Mouse (Mus musculus) cortical plate, adult 2 months (tissue): ENCODE data around the gene Ofcc1. TPM values are rescaled to one million over a fixed set of nuclear protein-coding genes. Genes with fewer than 3 reads are reported as not detected.

ENCODE experiments used
- H3K27ac ChIP-seq: fragments of 200-500 bp; 2 replicates; pipeline ENCODE4 v1.5.1; 2012; ENCODE audit warnings: low read length, control low read depth, inconsistent platforms; ENCODE audit not compliant: insufficient read depth
- H3K4me1 ChIP-seq: fragments of 200-500 bp; 2 replicates; pipeline ENCODE4 v1.6.1; 2011; ENCODE audit warnings: low read length; ENCODE audit not compliant: control insufficient read depth, insufficient read depth
- H3K4me3 ChIP-seq: fragments of 200-500 bp; 2 replicates; pipeline ENCODE4 v1.5.1; 2011; ENCODE audit warnings: mild to moderate bottlenecking, low read length, control low read depth; ENCODE audit not compliant: insufficient read depth
- CTCF ChIP-seq: fragments of 200-500 bp; IDR thresholded peaks from 2 replicates; pipeline ENCODE4 v1.5.1; 2011; ENCODE audit warnings: mild to moderate bottlenecking, control low read depth, low read length; ENCODE audit not compliant: insufficient read depth; ENCODE audit errors: extremely low read depth
- POLR2A ChIP-seq: fragments of 200-500 bp; IDR thresholded peaks from 2 replicates; pipeline ENCODE4 v1.6.1; 2011; ENCODE audit warnings: mild to moderate bottlenecking, low read length, control low read depth; ENCODE audit not compliant: insufficient read depth; ENCODE audit errors: extremely low read depth
- polyA plus RNA-seq: library from polyadenylated mRNA; depleted of rRNA; stranded (reverse); fragments of >200 nt; gene quantifications from 2 replicates; pipeline ENCODE4 v1.2.3, GENCODE M21; 2012

Ofcc1 gene
- polyA plus RNA-seq, 1 experiment = not detected

GRCm38 (mm10) chr13:40320814-40321525, 40.3 kb downstream of the Ofcc1 start:
- no peaks in the 10 kb centered on the region for H3K4me1 ChIP-seq
- TF ChIP-seq CTCF (no peak), POLR2A (no peak)
- no peak overlapping the region for H3K4me3 ChIP-seq
- no peak overlapping the region for H3K27ac ChIP-seq

GRCm38 (mm10) chr13:40317731-40318130, 43.5 kb downstream of the Ofcc1 start:
- TF ChIP-seq POLR2A = no peak
- no peak for TF ChIP-seq CTCF
- Histone ChIP-seq H3K27ac (no peak overlapping the region), H3K4me3 (no peak overlapping the region), H3K4me1 (no peaks in the 10 kb centered on the region)

DNA sequence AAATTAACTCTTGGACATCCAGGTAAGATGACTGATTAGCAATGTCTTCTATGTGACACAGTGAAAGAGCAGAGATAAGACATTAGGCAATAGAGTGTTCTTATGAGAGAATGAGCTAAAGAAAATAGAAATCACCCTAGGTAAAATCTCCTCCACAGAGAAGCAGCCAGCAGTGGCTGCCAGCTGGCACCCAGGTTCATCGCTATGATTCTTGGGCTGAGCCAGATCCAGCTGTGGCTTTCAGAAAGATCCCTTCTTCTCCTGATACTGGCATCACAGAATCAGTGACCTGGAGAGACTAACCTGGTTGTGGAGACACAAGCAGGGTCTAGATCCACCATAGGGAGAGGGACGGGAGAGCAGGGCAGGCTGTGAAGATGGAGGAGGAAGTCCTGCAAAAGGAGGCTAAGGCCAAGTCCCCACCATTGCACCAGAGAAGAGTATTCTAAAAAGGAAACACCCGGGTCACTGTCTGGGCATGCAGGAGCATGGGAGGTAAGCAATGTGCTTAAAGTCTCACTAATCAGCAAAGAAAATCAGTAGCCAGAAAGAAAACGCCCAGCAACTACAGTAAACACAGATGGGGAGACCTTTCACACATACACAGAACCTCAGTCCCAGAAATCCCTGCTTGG, 46.0 kb downstream of the Ofcc1 start:
- no peak for TF ChIP-seq CTCF
- no peak for TF ChIP-seq POLR2A
- no peak overlapping the region for H3K4me3 ChIP-seq

DNA sequence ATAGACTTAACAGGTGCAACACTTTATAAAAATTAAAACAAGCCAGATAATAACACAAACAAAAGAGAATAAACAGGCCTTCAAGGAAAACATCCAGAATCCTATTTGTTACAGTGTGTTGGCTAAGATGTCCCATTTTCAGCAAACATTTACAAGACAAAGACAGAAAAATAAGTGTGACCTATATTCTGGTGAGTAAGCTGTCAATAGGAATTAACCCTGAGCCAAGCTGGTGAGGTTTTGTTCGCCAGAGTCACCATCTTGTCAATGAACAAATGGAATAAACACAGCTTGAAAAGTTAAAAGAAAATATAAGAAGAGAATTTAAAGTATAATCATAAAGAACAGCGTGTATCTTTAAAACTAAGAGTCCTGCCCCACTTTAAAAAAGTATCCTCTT, 68.4 kb downstream of the Ofcc1 start:
- H3K4me3 ChIP-seq = no peak overlapping the region
- TF ChIP-seq CTCF (no peak), POLR2A (no peak)
- no peak overlapping the region for H3K27ac ChIP-seq
- no peaks in the 10 kb centered on the region for H3K4me1 ChIP-seq

More for the DNA sequence above, 46.0 kb downstream of the Ofcc1 start:
- Histone ChIP-seq H3K4me1 (no peaks in the 10 kb centered on the region), H3K27ac (no peak overlapping the region)

GRCm38 (mm10) chr13:40290846-40291245, 70.4 kb downstream of the Ofcc1 start:
- Histone ChIP-seq H3K27ac (no peak overlapping the region), H3K4me1 (no peaks in the 10 kb centered on the region), H3K4me3 (no peak overlapping the region)
- TF ChIP-seq POLR2A (no peak), CTCF (no peak)

DNA sequence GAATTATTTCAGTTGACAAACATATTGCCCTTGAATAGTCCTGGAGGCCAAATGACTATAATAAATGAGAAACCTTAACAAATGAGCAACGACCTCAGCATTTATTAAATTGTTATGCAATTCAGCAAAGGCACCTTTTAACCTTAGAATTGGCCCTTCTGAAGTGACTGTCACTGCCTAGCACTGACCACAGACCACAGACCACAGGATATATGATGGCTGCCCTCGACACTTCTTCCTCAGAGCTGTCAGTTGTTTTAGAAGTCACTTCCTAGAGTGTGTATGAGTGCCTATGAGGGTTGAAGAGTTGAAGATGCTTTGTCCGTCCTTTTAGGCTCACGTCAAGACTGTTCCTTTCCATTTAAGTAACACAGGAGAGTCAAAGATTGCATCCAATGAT, 72.6 kb downstream of the Ofcc1 start:
- no peak for TF ChIP-seq POLR2A
- no peak for TF ChIP-seq CTCF
- Histone ChIP-seq H3K27ac (no peak overlapping the region), H3K4me3 (no peak overlapping the region), H3K4me1 (no peaks in the 10 kb centered on the region)

- Histone ChIP-seq H3K27ac (no peak overlapping the region), H3K4me3 (no peak overlapping the region), H3K4me1 (no peaks in the 10 kb centered on the region)
- no peak for TF ChIP-seq POLR2A
- no peak for TF ChIP-seq CTCF
These were observed 73.8 kb downstream of the Ofcc1 start for GRCm38 (mm10) chr13:40287266-40288002.

- TF ChIP-seq POLR2A (no peak), CTCF (no peak)
- H3K4me1 ChIP-seq = no peaks in the 10 kb centered on the region
- H3K27ac ChIP-seq = no peak overlapping the region
- H3K4me3 ChIP-seq = no peak overlapping the region
These were observed 75.9 kb downstream of the Ofcc1 start for GRCm38 (mm10) chr13:40285234-40285791.

GRCm38 (mm10) chr13:40280616-40281015, 80.6 kb downstream of the Ofcc1 start:
- no peak overlapping the region for H3K27ac ChIP-seq
- no peak for TF ChIP-seq POLR2A
- TF ChIP-seq CTCF = no peak
- no peak overlapping the region for H3K4me3 ChIP-seq
- no peaks in the 10 kb centered on the region for H3K4me1 ChIP-seq
